Mouse (Mus musculus): Measurements from ENCODE around the gene Nhsl2. TPM values are rescaled to one million over a fixed set of nuclear protein-coding genes. Genes with fewer than 3 reads are reported as not detected.
"Not testable (repeated sequence)": the region's sequence is repeated elsewhere in the genome, so short reads cannot be mapped to it uniquely, and the experiment has no call there.

Nhsl2 gene
- 10 to 100 TPM; 28.7 to 43.0 TPM for total RNA-seq (2021)

GRCm38 (mm10) chrX:101849281-101849821, at the start of gene Nhsl2:
TSS of gene Nhsl2 (plus strand) at chrX:101849385.
- DNase-seq (ENCODE audit: low spot score in 2 of 2): peak; percentile 14 to 37
- intact Hi-C loops (cut with DNase I): no loop called here

GRCm38 (mm10) chrX:101805512-101805911, 43.7 kb upstream of the Nhsl2 start:
- DNase-seq (ENCODE audit: low spot score in 2 of 2): no peak
- intact Hi-C loops (cut with DNase I): no loop called here

GRCm38 (mm10) chrX:101811750-101812149, 37.4 kb upstream of the Nhsl2 start:
- intact Hi-C loops (cut with DNase I): loop anchor here (2.0 to 10.0 kb wide), 2 partner anchors 129 to 253 kb away; no protein-coding TSS in a partner anchor
- no peak for DNase-seq (ENCODE audit: low spot score in 2 of 2)

- intact Hi-C loops (cut with DNase I): loop anchor here (10.0 kb wide), 1 partner anchor 246 kb away; no protein-coding TSS in a partner anchor
- no peak for DNase-seq (ENCODE audit: low spot score in 2 of 2)
These were observed 30.0 kb upstream of the Nhsl2 start for GRCm38 (mm10) chrX:101819163-101819562.

GRCm38 (mm10) chrX:101819980-101820379, 29.2 kb upstream of the Nhsl2 start:
- intact Hi-C loops (cut with DNase I): loop anchor here (10.0 kb wide), 1 partner anchor 245 kb away; no protein-coding TSS in a partner anchor
- DNase-seq (ENCODE audit: low spot score in 2 of 2): not testable (repeated sequence)

- no peak for DNase-seq (ENCODE audit: low spot score in 2 of 2)
- intact Hi-C loops (cut with DNase I): no loop called here
These were observed 1.9 kb upstream of the Nhsl2 start for GRCm38 (mm10) chrX:101847191-101847795.

GRCm38 (mm10) chrX:101849901-101850551, 841 bp downstream of the Nhsl2 start:
- intact Hi-C loops (cut with DNase I): no loop called here
- DNase-seq (ENCODE audit: low spot score in 2 of 2): no peak

GRCm38 (mm10) chrX:101851566-101852354, 2.6 kb downstream of the Nhsl2 start:
- intact Hi-C loops (cut with DNase I): no loop called here
- DNase-seq (ENCODE audit: low spot score in 2 of 2): no peak

GRCm38 (mm10) chrX:101863666-101864378, 14.6 kb downstream of the Nhsl2 start:
- DNase-seq (ENCODE audit: low spot score in 2 of 2): no peak
- intact Hi-C loops (cut with DNase I): no loop called here

- intact Hi-C loops (cut with DNase I): no loop called here
- no peak for DNase-seq (ENCODE audit: low spot score in 2 of 2)
These were observed 15.6 kb downstream of the Nhsl2 start for GRCm38 (mm10) chrX:101864788-101865187.

- no peak for DNase-seq (ENCODE audit: low spot score in 2 of 2)
- intact Hi-C loops (cut with DNase I): no loop called here
These were observed 25.0 kb downstream of the Nhsl2 start for GRCm38 (mm10) chrX:101874147-101874546.

GRCm38 (mm10) chrX:101874901-101875300, 25.7 kb downstream of the Nhsl2 start:
- intact Hi-C loops (cut with DNase I): no loop called here
- DNase-seq (ENCODE audit: low spot score in 2 of 2): peak in 1 of 2 experiments; percentile 15

- DNase-seq (ENCODE audit: low spot score in 2 of 2): no peak
- intact Hi-C loops (cut with DNase I): no loop called here
These were observed 27.0 kb downstream of the Nhsl2 start for GRCm38 (mm10) chrX:101876136-101876535.

GRCm38 (mm10) chrX:101877840-101878239, 28.7 kb downstream of the Nhsl2 start:
- DNase-seq (ENCODE audit: low spot score in 2 of 2): no peak
- intact Hi-C loops (cut with DNase I): no loop called here

GRCm38 (mm10) chrX:101878546-101878945, 29.4 kb downstream of the Nhsl2 start:
- intact Hi-C loops (cut with DNase I): no loop called here
- DNase-seq (ENCODE audit: low spot score in 2 of 2): no peak

- intact Hi-C loops (cut with DNase I): no loop called here
- DNase-seq (ENCODE audit: low spot score in 2 of 2): no peak
These were observed 33.1 kb downstream of the Nhsl2 start for GRCm38 (mm10) chrX:101882141-101882751.

GRCm38 (mm10) chrX:101889384-101889783, 40.2 kb downstream of the Nhsl2 start:
- intact Hi-C loops (cut with DNase I): no loop called here
- DNase-seq (ENCODE audit: low spot score in 2 of 2): no peak

GRCm38 (mm10) chrX:101889813-101890469, 40.8 kb downstream of the Nhsl2 start:
- DNase-seq (ENCODE audit: low spot score in 2 of 2): no peak
- intact Hi-C loops (cut with DNase I): no loop called here

- intact Hi-C loops (cut with DNase I): no loop called here
- DNase-seq (ENCODE audit: low spot score in 2 of 2): peak in 1 of 2 experiments; percentile 5
These were observed 44.6 kb downstream of the Nhsl2 start for GRCm38 (mm10) chrX:101893796-101894195.

Measured in left cerebral cortex, postnatal 36 days (tissue).